Mouse (Mus musculus): ENCODE results near the gene Hddc3.

DNA sequence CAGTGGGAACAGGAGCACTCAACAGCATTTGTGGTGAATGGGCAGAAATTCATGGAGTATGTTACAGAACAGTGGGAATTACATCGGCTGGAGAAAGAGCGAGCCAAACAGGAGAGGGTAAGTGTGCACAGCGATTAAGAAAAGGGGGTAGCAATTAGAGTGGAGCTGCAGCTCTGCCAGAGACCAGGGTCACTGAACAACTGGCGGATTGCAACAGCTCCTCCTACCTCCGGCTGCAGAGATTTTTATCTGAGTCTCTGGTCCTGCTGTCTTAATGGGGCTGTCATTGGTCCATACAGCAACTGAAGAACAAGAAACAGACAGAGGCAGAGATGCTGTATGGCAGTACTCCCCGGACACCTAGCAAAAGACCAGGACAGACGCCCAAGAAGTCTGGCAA is 32.1 kb upstream of the Hddc3 start:
- TF ChIP-seq CTCF (IDR thresholded peaks at IDR 0.05) (no peak), EP300 (IDR thresholded peaks at IDR 0.05) (no peak)

Measured in lung, postnatal 0 days (tissue).